Mouse (Mus musculus) frontal cortex, postnatal 14 days (tissue): ENCODE data around the gene 4932438H23Rik.
A peak's percentile ranks its signal among the peaks of the same experiment; 100 is the strongest.
"Not testable (repeated sequence)": the region's sequence is repeated elsewhere in the genome, so short reads cannot be mapped to it uniquely, and the experiment has no call there.

Experiments
- DNase-seq, 2 experiments: peaks; one replicate each; pipeline ENCODE4 v3.0.0; 2022; ENCODE audit warnings: low spot score in 2 of 2

The 4932438H23Rik gene

DNA sequence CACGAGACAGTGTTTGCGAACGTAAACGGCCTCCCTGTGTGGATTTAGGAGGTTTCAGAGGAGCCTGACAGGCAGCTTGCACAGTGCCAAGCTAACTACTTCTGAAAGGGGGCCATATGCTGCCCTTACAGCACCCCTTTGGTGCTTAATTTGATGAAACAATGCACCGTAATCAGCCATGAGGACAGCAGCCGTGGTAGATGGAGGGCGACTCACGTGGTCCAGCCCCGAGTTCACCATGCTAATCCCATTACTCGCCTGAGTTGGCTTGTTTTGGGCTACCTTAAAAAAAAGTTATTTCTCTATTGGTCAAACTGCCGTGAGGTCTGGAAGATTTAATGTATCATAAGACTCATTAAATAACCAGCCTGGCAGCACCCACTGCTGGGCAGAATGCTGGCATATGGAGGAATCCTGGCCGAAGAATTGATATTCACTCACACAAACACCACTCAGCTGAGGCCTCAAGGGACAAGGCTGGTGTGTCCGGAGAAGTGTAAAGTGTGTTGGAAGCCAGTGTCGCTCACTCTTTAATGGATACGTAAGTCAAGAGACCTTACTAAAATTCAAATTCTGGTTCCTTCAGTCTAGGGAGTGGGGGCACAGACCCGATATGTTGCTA lies 4.6 kb upstream of the 4932438H23Rik start:
- DNase-seq, result no peak

DNA sequence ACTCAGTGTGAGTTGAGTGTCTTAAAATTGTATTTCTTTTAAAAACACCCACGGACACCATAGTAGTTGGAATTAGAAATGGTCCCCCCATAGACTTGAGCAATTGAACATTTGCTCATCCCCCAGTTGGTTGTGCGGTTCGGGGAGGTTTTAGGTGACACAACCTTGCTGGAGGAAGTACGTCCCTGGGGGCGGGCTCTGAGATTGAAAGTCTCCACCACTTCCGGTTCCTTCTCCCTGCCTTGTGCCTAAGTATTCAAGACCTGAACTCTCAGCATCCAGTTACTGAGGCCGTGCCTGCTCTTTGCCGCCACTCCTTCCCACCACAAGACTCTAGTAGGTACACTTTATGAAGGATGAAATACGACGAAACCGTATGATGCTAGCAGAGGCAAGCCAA lies 2.9 kb upstream of the 4932438H23Rik start:
- DNase-seq, result no peak

DNA sequence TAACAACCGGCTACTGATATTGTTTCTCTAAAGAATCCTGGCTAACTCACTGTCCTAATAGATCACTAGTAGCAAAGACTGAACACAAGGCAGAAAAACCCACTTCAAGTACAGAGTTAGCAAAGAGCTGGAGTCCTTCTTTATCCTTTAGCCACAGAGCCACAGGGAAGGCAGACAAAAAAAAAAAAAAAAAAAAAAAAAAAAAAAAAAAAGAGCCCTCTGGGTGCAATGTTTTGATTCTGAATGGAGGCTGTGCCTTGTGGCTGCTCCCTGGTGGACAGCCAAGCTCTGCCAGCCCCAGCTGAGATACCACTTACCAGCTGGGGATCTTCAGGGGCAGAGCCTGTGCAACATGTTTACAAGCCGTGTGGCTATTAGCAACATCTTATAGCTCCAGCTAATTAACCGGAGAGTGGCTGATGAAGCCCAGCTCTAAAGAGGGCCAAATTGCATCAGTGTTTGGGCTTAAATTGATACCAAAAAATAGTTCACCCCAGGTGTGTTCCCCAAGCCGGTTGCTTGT lies 2.1 kb upstream of the 4932438H23Rik start:
- no peak for DNase-seq

DNA sequence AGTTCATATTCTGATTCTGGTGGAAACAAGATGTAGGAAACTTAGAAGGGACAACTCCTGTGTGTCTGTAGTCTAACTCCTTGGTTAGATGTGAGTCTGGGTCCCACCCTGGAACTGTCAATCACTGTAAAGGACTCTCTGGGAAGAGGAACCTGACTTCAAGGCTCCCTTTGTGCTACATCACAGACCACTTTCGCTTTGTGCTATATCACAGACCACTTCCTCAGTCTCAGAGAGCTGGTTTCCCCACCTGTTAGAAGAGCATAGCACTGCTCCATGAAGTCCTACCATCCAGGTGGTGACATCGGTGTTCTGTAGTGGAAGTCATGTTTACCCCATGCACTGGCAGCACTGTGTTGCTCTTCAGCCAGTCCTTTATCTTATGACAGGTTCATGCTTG lies 1.1 kb upstream of the 4932438H23Rik start:
- DNase-seq, result no peak

DNA sequence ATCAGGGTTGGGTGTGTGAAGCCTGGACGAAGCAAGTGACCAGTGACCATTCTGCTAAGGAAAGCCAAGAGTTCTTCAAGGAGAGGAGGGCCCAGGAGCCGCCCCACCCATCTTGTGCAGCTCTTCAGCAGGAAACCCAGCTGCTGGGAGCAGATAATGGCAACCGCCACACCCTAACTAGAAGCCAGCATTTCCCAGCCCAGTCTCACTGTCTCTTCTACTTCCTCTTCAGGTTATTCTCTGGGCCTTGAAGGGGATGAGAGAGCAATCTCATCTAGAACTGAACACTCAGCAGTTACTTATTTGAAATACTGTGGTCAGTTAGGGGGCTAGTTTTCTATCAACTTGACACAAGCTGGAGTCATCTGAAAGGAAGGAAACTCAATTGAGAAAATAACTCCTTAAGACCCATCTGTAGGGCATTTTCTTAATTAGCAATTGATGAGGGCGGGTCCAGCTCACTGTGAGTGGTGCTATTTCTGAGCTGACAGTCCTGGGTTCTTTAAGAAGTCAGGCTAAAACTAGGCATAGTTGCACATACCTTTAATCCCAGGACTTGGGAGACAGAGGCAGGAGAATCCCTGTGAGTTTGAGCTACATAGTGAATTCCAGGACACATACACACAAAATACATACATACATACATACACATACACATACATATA lies 8.1 kb downstream of the 4932438H23Rik start:
- no peak for DNase-seq

DNA sequence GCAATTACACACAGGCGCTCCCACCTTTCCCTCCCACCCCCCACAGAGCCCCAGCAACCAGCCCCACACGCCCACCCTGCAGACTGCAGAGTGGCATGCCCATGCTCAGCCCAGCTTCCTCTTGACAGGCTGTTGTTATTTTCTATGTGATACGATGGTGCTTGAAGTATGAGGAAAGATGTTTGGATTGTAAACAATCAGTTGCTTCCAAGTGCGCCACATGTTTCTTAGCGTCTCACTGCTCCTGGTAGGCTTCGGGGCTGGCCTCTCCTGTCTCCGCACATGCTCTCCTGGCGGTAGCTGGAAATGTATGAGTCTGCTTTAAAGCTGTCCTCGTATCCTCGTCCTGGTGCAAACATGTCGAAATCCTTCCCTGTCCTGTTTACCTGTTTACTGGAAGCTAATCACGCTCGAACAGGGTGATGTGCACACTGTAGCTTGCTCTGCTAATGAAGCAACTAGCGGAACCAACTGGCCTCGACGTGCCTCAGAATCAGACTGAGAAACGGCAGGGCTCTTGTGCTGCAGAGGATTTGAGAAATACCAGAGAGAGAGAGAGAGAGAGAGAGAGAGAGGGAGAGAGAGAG lies 9.6 kb downstream of the 4932438H23Rik start:
- no peak for DNase-seq

DNA sequence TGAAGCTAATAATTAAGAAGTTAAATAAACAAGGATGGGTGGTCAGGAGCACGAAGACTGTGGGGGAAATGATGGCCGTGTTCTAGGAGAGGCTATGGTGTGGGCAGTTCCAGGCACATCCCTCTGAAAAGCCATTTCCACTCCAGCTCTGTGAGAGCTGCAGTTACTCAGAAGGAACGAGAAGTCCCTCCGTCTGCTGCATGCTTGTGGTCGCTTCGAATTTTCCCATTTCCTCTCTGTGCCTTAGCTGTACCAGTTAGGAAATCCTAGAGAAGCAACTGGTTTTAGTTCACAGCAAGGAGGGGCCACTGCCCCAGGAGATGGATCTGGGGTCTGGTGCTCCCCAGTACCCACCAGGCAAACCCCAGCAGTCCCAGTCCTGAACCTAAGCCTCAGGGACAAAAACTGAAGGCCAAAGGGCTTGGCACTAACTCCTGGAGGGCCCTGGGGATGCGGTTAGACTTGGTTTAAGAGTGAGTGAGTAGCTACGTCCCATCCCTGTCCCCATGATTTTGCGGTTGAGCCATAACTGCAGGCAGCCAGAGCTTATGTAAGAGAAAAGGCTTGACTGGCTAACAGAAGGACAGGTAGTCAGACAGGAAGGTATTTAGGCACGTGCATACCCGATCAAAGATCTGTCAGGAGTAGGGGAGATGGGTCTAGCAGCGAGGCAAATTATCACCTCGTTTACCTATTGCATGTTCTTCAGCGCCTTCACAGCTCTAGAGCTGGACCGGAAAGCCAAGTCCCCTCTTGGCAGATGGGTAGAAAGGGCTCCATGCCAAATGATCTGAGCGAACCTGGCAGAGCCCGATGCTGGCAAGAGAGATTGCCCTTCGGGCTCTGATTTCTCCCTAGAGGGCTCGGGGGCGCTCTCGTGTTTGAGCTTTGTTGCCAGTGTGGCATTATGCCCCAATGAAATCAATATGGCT lies 10.3 kb downstream of the 4932438H23Rik start:
- DNase-seq, result no peak

DNA sequence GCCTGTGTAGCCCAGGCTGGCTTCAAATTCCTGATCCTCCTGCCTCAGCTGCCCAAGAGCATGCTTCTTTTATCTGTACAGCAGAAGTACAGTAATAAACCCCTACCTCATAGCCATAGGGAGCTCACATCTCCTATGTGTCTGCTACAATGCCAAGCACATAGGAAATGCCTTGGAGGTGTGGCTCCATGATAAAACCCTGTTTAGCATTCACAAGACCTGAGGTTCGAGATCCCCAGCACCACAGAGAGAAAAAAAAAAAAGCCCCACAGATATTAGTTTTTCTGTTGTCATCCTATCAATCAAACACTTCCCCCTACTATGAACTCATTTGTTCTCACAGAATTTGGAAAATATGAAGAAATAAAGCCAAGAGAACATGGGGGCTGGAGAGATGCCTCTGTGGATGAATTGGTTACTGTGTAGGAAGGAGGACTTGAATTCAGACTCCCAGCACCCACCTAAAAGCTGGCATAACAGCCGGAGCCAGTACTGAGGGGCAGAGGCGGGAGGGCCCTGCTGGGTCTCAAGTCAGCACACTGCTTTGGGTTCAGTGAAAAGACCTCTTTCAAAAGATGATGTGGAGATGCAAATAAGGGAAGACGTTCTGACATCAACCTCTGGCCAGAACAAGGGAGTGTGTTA lies 11.8 kb downstream of the 4932438H23Rik start:
- DNase-seq, result no peak

DNA sequence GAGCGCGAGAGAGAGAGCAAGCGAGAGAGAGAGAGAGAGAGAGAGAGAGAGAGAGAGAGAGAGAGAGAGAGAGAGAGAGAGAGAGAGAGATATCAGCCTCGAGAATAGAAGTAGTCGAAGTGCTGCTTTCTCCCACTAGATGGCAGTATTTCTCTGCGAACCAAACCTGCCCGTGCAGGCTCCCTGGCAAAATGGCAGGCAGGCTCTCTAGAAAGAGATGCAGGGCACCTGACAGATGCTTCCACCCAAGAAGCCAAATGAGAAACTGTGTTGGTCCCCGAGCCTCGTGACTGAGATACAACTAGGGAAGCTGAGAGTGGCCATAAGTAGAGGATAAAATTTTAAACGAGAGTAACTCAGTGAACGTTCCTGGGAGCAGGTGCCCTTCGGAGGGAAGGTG lies 13.4 kb downstream of the 4932438H23Rik start:
- peak; percentile 40 to 45 for DNase-seq

DNA sequence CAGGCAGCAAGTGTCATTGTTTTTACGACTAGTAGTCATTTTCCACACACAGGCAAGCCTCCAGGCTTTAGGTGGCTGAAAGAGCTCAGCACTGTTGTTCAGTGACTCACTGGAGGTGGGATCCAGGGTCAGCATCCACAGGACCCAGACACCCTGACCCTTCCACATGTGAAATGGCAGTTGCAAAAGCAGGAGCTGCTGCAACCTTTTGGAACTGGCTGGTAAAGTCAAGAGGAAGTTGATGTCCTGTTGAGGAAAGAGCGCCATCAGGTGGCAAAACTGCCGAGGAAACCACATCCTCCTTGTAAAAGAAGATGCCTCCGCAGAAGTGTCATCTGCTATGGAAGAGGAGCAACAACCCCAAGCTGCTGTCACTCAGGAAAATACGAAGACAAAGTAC lies 18.7 kb downstream of the 4932438H23Rik start:
- DNase-seq, result no peak

DNA sequence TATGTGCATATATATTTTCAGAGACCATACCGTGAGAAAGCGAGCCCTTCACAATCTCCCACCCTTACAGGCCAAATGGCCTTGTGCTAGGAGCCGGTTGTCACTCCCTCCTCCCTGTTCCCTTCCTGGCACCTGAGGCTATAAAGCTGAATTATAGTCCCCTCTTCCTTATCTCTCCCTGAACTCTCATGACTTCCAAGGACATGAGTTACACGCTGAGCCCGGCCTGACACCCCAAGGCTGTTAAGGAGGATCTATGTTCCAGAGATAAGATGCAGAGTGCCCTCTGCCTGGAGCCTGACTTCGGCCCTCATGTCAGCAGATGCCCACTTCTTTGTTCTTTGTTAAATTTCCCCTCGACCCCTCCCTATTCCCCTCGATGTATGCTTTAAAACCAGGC lies 19.5 kb downstream of the 4932438H23Rik start:
- DNase-seq, result not testable (repeated sequence)

DNA sequence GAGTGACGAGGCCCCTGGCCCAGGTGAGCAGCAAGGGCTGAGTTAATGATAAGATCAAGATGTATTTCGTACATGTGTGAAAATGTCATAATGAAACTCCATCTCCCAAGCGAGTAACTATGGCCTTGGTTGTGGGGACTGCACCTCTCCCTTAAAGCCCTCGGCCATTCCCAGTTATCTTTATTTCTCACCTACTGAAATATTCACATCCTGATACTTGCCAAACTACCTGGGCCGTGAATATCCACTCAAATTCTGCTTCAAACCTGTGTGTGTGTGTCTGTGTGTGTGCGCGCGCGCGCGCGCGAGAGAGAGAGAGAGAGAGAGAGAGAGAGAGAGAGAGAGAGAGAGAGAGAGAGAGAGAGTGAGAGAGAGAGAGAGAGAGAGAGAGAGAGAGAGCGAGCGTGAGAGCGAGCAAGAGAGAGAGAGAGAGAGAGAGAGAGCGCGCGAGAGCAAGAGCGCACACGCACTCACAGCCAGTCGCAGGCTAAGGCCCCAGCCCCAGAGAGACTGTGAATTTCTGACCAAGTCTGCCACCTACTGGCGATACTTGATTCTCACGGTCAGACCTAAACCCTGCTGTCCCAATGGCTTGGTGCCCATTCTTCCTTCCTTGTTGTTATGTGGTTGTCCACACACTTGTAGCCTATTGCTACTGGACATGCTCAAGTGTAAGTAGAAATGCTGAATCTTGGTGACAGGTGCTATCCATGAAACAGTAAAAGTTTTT lies 21.6 kb downstream of the 4932438H23Rik start:
- peak; percentile 80 to 84 for DNase-seq

DNA sequence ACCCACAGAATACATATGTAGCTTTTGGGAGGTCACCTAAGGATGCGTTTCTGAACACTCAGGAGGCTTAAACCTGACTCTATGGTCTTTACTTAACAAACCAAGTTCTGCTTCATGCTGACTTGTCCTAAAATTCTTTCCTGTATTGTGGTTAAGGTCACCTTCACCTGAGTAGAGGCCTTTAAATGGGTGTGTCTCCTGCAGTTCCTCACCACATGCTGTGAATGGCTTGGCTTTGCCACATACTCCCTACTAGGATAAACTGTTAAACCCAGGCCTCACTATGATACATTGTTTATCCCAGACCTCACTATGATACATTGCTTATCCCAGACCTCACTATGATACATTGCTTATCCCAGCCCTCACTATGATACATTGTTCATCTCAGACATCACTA lies 22.7 kb downstream of the 4932438H23Rik start:
- no peak for DNase-seq

DNA sequence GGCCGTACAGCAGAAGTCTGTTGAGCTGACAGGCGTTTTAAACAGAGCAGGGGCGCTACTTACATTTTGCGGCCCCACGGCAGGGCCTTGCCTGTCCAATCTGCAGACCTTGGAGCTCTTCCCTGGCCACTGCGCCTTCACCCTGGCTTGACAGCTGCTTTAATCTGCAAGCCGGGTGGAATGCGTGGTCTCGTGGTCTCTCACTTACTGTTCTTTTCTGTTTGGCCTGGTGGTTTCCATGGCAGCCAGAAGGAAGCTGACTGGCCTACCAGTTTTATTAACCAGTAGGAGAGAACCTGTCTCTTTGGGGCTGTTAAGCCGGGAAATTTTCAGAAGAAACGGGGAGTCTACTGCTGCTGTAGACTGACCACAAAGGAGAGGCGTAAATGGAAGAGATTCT lies 26.0 kb downstream of the 4932438H23Rik start:
- no peak for DNase-seq

DNA sequence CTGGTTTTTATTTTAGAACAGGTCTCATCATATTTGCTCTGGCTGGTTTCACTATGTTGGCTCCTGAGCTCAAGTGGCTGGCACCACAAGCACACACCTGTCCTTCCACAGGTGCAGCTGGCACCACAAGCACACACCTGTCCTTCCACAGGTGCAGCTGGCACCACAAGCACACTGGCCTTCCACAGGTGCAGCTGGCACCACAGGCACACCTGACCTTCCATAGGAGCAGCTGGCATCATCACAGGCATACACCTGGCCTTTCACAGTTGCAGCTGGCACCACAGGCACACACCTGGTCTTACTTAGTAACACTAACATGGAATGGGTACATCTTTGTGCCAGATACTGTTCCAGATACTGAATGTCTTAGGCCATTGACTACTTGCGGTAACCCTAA lies 27.8 kb downstream of the 4932438H23Rik start:
- DNase-seq, result no peak

DNA sequence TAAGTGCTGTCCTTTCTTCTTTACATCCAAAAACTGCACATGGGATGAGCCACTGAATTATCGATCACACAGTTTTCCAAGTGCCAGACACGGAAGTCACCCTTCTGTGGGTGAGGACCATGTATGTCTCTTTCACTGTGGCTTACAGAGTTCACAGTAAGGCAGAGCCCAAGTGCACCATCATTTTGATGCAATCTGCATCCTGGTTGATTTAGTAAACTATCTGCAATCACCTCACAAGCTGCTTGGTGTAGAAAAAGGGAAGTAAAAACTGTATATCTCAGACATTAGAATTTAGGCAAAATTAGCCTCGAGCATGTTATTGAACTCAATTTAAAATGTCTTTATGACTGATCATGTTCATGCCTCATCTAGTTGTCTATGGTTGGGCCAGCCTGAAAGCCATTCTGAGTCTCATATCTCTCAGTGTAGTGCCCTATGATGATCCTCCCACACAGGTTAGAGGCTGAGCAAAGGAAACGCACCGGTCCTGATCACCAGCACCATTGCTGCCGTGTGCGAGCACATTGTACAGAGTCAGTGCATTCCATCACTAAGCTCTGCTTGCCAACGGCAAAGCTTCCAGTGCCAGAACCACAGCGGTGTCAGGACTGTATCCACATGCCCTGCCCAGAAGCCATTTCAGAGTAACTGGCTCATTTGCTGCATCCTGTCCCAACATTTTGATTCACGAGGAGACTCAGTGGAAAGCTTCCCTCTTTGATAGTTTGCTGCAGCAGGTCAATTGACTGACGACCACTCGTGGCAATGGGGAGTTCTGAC lies 30.1 kb downstream of the 4932438H23Rik start:
- DNase-seq, result no peak

DNA sequence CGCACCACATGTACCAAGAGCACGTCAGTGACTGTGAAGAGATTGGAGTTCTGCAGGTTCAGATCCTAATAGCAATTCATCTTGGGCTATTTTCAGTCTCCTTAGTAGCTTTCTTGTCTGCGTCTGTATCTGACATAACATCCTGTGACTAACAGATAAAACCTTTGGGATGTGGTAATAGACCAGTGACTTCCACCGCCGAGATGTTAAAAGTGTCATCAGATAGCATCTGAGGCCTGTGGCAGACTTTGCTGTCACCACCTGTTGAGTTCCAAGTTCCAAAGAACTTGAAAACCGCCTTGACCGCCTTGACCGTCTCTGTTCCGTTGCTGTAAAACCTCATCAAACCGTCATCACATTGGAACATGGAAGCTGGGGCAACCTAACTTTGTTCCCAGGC lies 31.1 kb downstream of the 4932438H23Rik start:
- no peak for DNase-seq

DNA sequence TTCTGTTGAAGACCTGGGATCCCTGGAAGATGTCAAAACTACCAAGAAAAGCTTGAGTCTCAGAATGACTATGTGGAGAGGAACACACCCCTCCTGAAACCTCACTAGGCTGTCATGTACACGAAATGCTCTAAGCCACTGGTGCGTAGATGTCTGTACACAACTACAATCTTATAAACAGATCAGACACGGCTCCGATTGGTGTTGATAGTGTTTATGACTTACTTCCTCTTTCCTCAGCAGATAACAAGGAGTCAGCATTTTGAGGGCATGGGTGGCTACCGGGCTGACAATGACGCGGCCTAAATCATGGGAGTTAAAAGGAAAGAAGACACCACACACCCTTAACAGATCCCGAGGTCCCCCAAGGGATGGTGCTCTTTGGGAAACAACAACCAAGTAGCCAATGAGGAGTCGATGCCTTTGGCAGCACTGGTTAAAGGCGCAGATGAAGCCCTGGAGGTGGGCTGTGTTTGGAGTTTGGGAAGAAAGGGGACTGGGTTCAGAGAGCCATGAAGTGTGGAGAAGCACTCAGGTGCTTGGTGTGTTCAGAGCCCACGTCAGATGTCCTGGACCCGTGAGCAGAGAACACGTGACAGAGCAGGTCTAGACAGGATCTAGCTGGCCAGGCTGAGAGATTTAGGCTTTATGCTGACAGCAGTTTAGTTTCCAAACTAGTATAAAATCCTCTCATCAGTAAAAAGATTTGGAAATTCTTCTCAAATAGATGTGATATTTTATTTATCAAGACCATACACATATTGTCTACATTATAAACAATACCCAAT lies 33.2 kb downstream of the 4932438H23Rik start:
- no peak for DNase-seq

DNA sequence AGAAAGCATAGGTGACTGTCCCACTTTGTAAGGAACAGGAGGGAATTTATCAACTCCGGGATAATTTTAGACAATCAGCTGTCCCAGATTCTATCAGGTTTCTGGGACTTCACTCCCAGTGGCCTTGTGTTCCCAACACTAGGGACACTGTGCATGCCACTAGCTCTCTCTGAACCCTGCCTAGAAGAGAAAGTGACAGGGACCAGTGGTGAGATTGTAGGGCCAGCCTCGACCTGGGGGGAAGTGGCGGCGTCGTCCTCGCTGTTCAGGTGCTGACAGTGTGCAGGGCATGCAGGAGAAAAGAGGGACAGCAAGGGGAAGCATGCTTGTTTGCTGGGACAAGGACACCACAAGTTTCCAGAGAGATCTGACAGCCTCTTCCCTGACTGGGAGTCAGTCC lies 37.2 kb downstream of the 4932438H23Rik start:
- no peak for DNase-seq
